Mouse (Mus musculus): ENCODE data around the gene Nt5dc3.

DNA sequence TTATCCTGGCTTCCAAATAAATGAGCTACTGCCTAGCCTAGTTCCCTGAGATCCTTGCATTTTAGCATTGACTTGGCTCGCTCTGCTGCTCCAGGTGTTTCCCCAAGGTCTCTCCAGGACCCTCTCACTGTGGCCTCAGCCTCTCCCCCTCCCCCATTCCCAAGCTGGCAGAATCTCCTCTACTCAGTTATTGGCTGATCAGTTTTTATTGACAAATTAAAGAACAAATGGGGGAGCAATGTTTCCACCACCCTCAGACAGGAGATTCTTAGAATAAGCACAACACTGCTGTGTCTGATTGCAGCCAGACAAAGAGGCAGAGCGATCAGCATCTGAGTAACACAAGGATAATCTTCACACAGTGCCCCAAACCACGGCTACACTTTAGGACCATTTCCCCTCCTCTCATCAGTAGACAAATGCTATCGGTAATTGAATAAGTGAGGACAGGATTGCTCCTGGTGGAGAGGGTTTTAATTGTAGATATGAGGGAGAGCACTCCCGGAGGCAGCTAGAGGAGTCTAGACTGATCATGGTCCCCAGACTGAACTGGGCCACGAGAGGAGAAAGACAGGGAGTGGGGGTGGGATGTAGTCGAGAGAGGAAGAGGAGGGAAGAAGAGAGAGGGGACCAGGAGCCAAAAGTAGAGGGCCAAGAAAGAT lies 17.0 kb upstream of the Nt5dc3 start:
- no peak for TF ChIP-seq MAX (IDR thresholded peaks at IDR 0.05; ENCODE audit: low read depth)
- TF ChIP-seq USF1 (IDR thresholded peaks at IDR 0.05; ENCODE audit: low read depth), result no peak
- no peak for TF ChIP-seq POLR2A (IDR thresholded peaks at IDR 0.05; ENCODE audit: insufficient read length, low read depth)
- TF ChIP-seq E2F4 (IDR thresholded peaks at IDR 0.05; ENCODE audit: insufficient read depth), result no peak
- no peak for TF ChIP-seq POLR2AphosphoS2 (IDR thresholded peaks at IDR 0.05; ENCODE audit: insufficient read length, low read depth)
- TF ChIP-seq REST (IDR thresholded peaks at IDR 0.05; ENCODE audit: insufficient read depth, insufficient read length), result no peak
- TF ChIP-seq MYOG (IDR thresholded peaks at IDR 0.05; ENCODE audit: control insufficient read depth in 1 of 3, insufficient read depth in 1 of 3, insufficient read length in 2 of 3, low read depth in 2 of 3), result no peak
- no peak for TF ChIP-seq CEBPB (IDR thresholded peaks at IDR 0.05; ENCODE audit: insufficient read depth, poor library complexity, severe bottlenecking)
- TF ChIP-seq TCF12 (IDR thresholded peaks at IDR 0.05; ENCODE audit: insufficient read depth, poor library complexity, severe bottlenecking), result no peak
- TF ChIP-seq MYOD1 (IDR thresholded peaks at IDR 0.05; ENCODE audit: control insufficient read depth in 1 of 3, insufficient read length in 2 of 3, low read depth in 2 of 3), result no peak
- TF ChIP-seq SRF (IDR thresholded peaks at IDR 0.05; ENCODE audit: control insufficient read depth, insufficient read length, low read depth), result no peak
- no peak for TF ChIP-seq TCF3 (IDR thresholded peaks at IDR 0.05; ENCODE audit: insufficient read length, low read depth)
